Mouse (Mus musculus) spleen, adult 18-20 months (tissue): Measurements from ENCODE around the gene Prr7.
"Not testable (repeated sequence)": the region's sequence is repeated elsewhere in the genome, so short reads cannot be mapped to it uniquely, and the experiment has no call there.

Experiments used
- DNase-seq, 2 experiments: peaks; one replicate each; pipeline ENCODE4 v3.0.0; 2022; ENCODE audit warnings: mixed read lengths in 2 of 2

Gene Prr7

GRCm38 (mm10) chr13:55464027-55464884, at the start of gene Prr7:
Prr7 (plus strand) TSS chr13:55464267.
- peak; percentile 55 to 63 for DNase-seq

GRCm38 (mm10) chr13:55414743-55415380, 49.2 kb upstream of the Prr7 start, which contains the start of gene Pfn3:
Pfn3 (minus strand) TSS chr13:55415232.
- DNase-seq = no peak

- peak; percentile 81 to 96 for DNase-seq
Observed at GRCm38 (mm10) chr13:55418004-55418403, 46.1 kb upstream of the Prr7 start.

- DNase-seq = no peak
Observed at GRCm38 (mm10) chr13:55419142-55419541, 44.9 kb upstream of the Prr7 start.

GRCm38 (mm10) chr13:55420018-55420932, 43.8 kb upstream of the Prr7 start:
- DNase-seq = no peak

GRCm38 (mm10) chr13:55420933-55421800, 42.9 kb upstream of the Prr7 start:
- DNase-seq = peak; percentile 71 to 83

GRCm38 (mm10) chr13:55426613-55427012, 37.5 kb upstream of the Prr7 start, which contains the start of gene F12:
F12 (minus strand) TSS chr13:55426793.
- no peak for DNase-seq

- DNase-seq = peak; percentile 69 to 70
Observed at GRCm38 (mm10) chr13:55429226-55429888, 34.7 kb upstream of the Prr7 start.

GRCm38 (mm10) chr13:55430566-55430965, 33.5 kb upstream of the Prr7 start:
- DNase-seq = no peak

GRCm38 (mm10) chr13:55431889-55432685, 32.0 kb upstream of the Prr7 start:
- no peak for DNase-seq

- DNase-seq = not testable (repeated sequence)
Observed at GRCm38 (mm10) chr13:55437111-55437629, 26.9 kb upstream of the Prr7 start.

- DNase-seq = no peak
Observed at GRCm38 (mm10) chr13:55443799-55444285, 20.2 kb upstream of the Prr7 start.

- DNase-seq = peak in 1 of 2 experiments; percentile 88
Observed at GRCm38 (mm10) chr13:55444286-55444936, 19.7 kb upstream of the Prr7 start.

GRCm38 (mm10) chr13:55444937-55445315, 19.1 kb upstream of the Prr7 start, which contains the start of gene Grk6:
Grk6 (plus strand) TSS chr13:55445072.
- DNase-seq = peak; percentile 96 to 99

GRCm38 (mm10) chr13:55445361-55446091, 18.5 kb upstream of the Prr7 start:
- DNase-seq = peak; percentile 43 to 59

GRCm38 (mm10) chr13:55446483-55447105, 17.5 kb upstream of the Prr7 start:
- DNase-seq = no peak

GRCm38 (mm10) chr13:55447543-55447943, 16.5 kb upstream of the Prr7 start:
- DNase-seq = peak; percentile 62 to 68

- DNase-seq = no peak
Observed at GRCm38 (mm10) chr13:55448131-55448530, 15.9 kb upstream of the Prr7 start.
